Mouse (Mus musculus): ENCODE results near the gene Pacrg. TPM values are rescaled to one million over a fixed set of nuclear protein-coding genes. Genes with fewer than 3 reads are reported as not detected.

The Pacrg gene
- total and polyA plus RNA-seq, 3 experiments = not detected

DNA sequence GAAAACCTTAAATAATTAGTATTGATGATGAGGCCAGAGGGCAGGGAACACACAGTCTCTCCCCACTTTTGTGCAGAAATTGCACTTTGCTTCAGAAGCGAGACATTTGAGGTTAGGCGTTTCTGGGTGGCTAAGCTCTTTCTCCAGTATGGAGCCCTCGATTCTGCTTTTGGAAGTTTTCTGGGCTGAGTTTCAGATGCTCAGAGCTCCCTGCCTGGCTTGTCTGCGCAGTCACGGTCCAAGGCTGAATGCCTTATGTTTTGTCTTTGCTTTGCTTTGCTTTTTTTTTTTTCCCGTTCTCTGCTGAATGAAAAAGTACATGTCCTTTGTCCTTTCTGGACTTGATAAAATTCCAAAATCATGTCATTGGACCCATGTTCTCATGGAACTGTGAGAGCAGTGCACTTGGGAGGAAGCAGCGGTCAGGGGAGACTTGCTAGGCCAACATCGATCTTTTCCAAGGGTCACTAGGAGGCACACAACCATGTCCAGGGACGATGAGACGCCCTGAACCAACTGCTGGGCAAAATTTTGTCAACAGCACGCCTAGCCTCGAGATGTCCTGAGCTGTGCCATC, 438.0 kb downstream of the Pacrg start:
- Histone ChIP-seq H3K27ac (ENCODE audit: control insufficient read depth, low read depth, low read length) (no peak overlapping the region), H3K79me2 (ENCODE audit: control insufficient read depth, insufficient read depth, low read length, poor library complexity) (no peaks in the 10 kb centered on the region), H3K9ac (ENCODE audit: control insufficient read depth, low read depth, low read length, poor library complexity, severe bottlenecking) (no peak overlapping the region), H3K36me3 (ENCODE audit: control insufficient read depth in 1 of 2, insufficient read depth in 2 of 2, low read length in 2 of 2) (no peaks in the 10 kb centered on the region), H3K4me3 (ENCODE audit: control insufficient read depth in 1 of 2, insufficient read depth in 1 of 2, low read depth in 2 of 2, low read length in 2 of 2) (no peak overlapping the region), H3K4me1 (ENCODE audit: control insufficient read depth in 1 of 2, insufficient read depth in 2 of 2, low read length in 2 of 2) (no peaks in the 10 kb centered on the region), H3K27me3 (ENCODE audit: control insufficient read depth in 1 of 2, insufficient read depth in 2 of 2, low read length in 2 of 2) (no peaks in the 10 kb centered on the region), H3K9me3 (replicated peaks; ENCODE audit: insufficient read depth, low read length) (no peaks in the 10 kb centered on the region)
- no peak for TF ChIP-seq MYB (IDR thresholded peaks at IDR 0.05; ENCODE audit: low read depth, low read length)
- TF ChIP-seq KAT2A (conservative IDR thresholded peaks at IDR 0.05; ENCODE audit: low read depth, low read length) = no peak
- TF ChIP-seq TAL1 (IDR thresholded peaks at IDR 0.05; ENCODE audit: low read length) = no peak
- no peak for TF ChIP-seq USF1 (IDR thresholded peaks at IDR 0.05; ENCODE audit: low read depth, low read length)
- no peak for TF ChIP-seq TBP (IDR thresholded peaks at IDR 0.05; ENCODE audit: low read depth, low read length)
- no peak for TF ChIP-seq MYC (IDR thresholded peaks at IDR 0.05; ENCODE audit: low read depth, low read length)
- TF ChIP-seq ETS1 (IDR thresholded peaks at IDR 0.05; ENCODE audit: low read depth, low read length) = no peak
- no peak for TF ChIP-seq ZMIZ1 (IDR thresholded peaks at IDR 0.05; ENCODE audit: low read depth, low read length)
- TF ChIP-seq HCFC1 (IDR thresholded peaks at IDR 0.05; ENCODE audit: low read depth, low read length) = no peak
- TF ChIP-seq SMC3 (IDR thresholded peaks at IDR 0.05; ENCODE audit: low read depth, low read length) = no peak
- TF ChIP-seq GABPA (IDR thresholded peaks at IDR 0.05; ENCODE audit: low read depth, low read length) = no peak
- no peak for TF ChIP-seq CTCF (IDR thresholded peaks at IDR 0.05 in 2 of 3, conservative IDR thresholded peaks at IDR 0.05 in 1 of 3; ENCODE audit: control insufficient read depth in 1 of 3, insufficient read depth in 1 of 3, low read depth in 2 of 3, low read length in 3 of 3, poor library complexity in 1 of 3, severe bottlenecking in 1 of 3)
- TF ChIP-seq POLR2A (IDR thresholded peaks at IDR 0.05; ENCODE audit: control insufficient read depth in 1 of 2, insufficient read depth in 1 of 2, low read depth in 1 of 2, low read length in 2 of 2, poor library complexity in 1 of 2) = no peak
- no peak for TF ChIP-seq TCF12 (IDR thresholded peaks at IDR 0.05; ENCODE audit: low read depth, low read length)
- TF ChIP-seq MEF2A (IDR thresholded peaks at IDR 0.05; ENCODE audit: extremely low read depth, insufficient replicate concordance, low read depth, low read length, poor library complexity, severe bottlenecking) = no peak
- no peak for TF ChIP-seq ZKSCAN1 (IDR thresholded peaks at IDR 0.05; ENCODE audit: low read depth, low read length)
- TF ChIP-seq MAFK (IDR thresholded peaks at IDR 0.05; ENCODE audit: borderline replicate concordance, low read depth, low read length) = no peak
- TF ChIP-seq ZNF384 (IDR thresholded peaks at IDR 0.05; ENCODE audit: low read depth, low read length) = no peak
- no peak for TF ChIP-seq MXI1 (IDR thresholded peaks at IDR 0.05; ENCODE audit: low read depth, low read length)
- DNase-seq (ENCODE audit: low read depth, low spot score) = no peak

- Histone ChIP-seq H3K79me2 (ENCODE audit: control insufficient read depth, insufficient read depth, low read length, poor library complexity) (no peaks in the 10 kb centered on the region), H3K4me3 (ENCODE audit: control insufficient read depth in 1 of 2, insufficient read depth in 1 of 2, low read depth in 2 of 2, low read length in 2 of 2) (no peak overlapping the region), H3K4me1 (ENCODE audit: control insufficient read depth in 1 of 2, insufficient read depth in 2 of 2, low read length in 2 of 2) (no peaks in the 10 kb centered on the region), H3K9me3 (replicated peaks; ENCODE audit: insufficient read depth, low read length) (no peaks in the 10 kb centered on the region), H3K27me3 (ENCODE audit: control insufficient read depth in 1 of 2, insufficient read depth in 2 of 2, low read length in 2 of 2) (no peaks in the 10 kb centered on the region), H3K36me3 (ENCODE audit: control insufficient read depth in 1 of 2, insufficient read depth in 2 of 2, low read length in 2 of 2) (no peaks in the 10 kb centered on the region), H3K9ac (ENCODE audit: control insufficient read depth, low read depth, low read length, poor library complexity, severe bottlenecking) (no peak overlapping the region), H3K27ac (ENCODE audit: control insufficient read depth, low read depth, low read length) (no peak overlapping the region)
- no peak for TF ChIP-seq RAD21 (IDR thresholded peaks at IDR 0.05; ENCODE audit: low read depth, low read length)
- no peak for TF ChIP-seq GATA1 (IDR thresholded peaks at IDR 0.05; ENCODE audit: low read depth, low read length)
- TF ChIP-seq TCF12 (IDR thresholded peaks at IDR 0.05; ENCODE audit: low read depth, low read length) = no peak
- TF ChIP-seq MAX (IDR thresholded peaks at IDR 0.05; ENCODE audit: low read length) = no peak
- no peak for TF ChIP-seq GABPA (IDR thresholded peaks at IDR 0.05; ENCODE audit: low read depth, low read length)
- TF ChIP-seq ZKSCAN1 (IDR thresholded peaks at IDR 0.05; ENCODE audit: low read depth, low read length) = no peak
- TF ChIP-seq CHD2 (IDR thresholded peaks at IDR 0.05; ENCODE audit: low read length) = no peak
- no peak for TF ChIP-seq KAT2A (conservative IDR thresholded peaks at IDR 0.05; ENCODE audit: low read depth, low read length)
- TF ChIP-seq EP300 (IDR thresholded peaks at IDR 0.05; ENCODE audit: low read depth in 1 of 2, low read length in 2 of 2) = no peak
- TF ChIP-seq MYB (IDR thresholded peaks at IDR 0.05; ENCODE audit: low read depth, low read length) = no peak
- TF ChIP-seq MYC (IDR thresholded peaks at IDR 0.05; ENCODE audit: low read depth, low read length) = no peak
- TF ChIP-seq SIN3A (IDR thresholded peaks at IDR 0.05; ENCODE audit: low read length) = no peak
- TF ChIP-seq HCFC1 (IDR thresholded peaks at IDR 0.05; ENCODE audit: low read depth, low read length) = no peak
- TF ChIP-seq BHLHE40 (IDR thresholded peaks at IDR 0.05; ENCODE audit: borderline replicate concordance, low read depth, low read length) = no peak
- no peak for DNase-seq (ENCODE audit: low read depth, low spot score)
Measured at GRCm38 (mm10) chr17:10401529-10401928, 438.6 kb downstream of the Pacrg start.

Data from MEL (cell line).